Mouse (Mus musculus): Measurements from ENCODE around the gene Cpeb3. TPM values are rescaled to one million over a fixed set of nuclear protein-coding genes. Genes with fewer than 3 reads are reported as not detected.
A peak's percentile ranks its signal among the peaks of the same experiment; 100 is the strongest.
"Not testable (repeated sequence)": the region's sequence is repeated elsewhere in the genome, so short reads cannot be mapped to it uniquely, and the experiment has no call there.

The Cpeb3 gene
- polyA plus RNA-seq, 1 experiment from 2014 or later = 1.2 TPM

DNA sequence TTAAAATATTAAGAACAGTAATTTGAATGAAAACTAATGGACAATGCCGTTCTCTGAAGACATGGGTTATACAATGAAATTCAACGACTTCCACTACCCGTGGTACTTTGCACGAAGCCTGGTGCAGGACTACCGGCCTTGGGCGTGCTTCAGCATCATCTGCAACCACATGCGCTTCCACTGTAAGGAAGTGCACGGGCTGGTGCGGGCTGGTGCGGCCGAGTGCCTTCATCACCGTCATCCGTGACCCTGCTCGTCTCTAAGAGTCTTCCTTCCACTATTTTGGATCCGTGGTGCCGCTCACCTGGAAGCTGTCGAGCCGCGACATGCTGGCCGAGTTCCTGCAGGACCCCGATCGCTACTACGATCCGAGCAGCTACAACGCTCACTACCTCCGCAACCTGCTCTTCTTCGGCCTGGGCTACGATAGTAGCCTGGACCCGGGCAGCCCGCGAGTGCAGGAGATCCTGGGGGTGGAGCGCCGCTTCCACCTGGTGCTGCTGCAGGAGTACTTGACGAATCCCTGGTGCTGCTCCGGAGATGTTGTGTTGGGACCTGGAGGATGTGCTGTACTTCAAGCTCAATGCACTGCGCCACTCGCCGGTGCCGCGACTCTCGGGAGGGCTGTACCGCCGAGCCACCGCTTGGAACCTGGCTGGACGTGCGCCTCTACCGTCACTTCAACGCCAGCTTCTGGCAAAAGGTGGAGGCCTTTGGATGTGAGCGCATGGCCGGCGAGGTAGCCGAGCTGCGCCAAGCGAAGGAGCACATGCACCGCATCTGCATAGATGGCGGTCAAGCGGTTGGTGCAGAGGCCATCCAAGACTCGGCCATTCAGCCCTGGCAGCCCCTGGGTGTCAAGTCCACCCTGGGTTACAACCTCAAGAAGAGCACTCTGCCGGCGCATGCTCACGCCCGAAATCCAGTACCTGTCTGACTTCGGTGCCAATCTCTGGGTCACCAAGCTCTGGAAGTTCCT is 25.4 kb upstream of the Cpeb3 start:
- peaks cover 55% of the 10 kb centered on the region for H3K27me3 ChIP-seq (ENCODE audit: low read depth, poor library complexity, severe bottlenecking)
- no peaks in the 10 kb centered on the region for H3K9me3 ChIP-seq (replicated peaks)
- 0 out of 2 replicates have a peak, but pooled peaks cover under 1% of the 10 kb centered on the region for H3K36me3 ChIP-seq
- 5% methylated on average over 63 of the region's 63 CpGs for WGBS
- H3K27ac ChIP-seq (replicated peaks) = peak overlapping the region; percentile 67
- H3K4me1 ChIP-seq = peaks cover 21% of the 10 kb centered on the region
- peak; percentile 51 for DNase-seq (ENCODE audit: low spot score)
- peak overlapping the region; percentile 61 for H3K4me3 ChIP-seq

DNA sequence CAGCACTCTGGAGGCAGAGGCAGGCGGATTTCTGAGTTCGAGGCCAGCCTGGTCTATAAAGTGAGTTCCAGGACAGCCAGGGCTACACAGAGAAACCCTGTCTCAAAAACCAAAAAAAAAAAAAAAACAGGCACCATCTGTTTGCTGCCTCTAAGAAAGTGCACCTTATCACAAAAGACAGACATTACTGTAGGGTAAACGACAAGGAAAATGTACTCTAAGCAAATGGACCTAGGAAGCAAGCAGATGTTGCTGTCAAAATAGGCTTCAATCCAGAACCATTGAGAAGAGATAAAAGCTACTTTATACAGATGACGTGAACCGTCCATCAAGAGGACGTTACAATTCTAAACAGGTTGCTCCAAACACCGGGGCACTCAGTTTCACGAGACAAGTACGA is 24.2 kb upstream of the Cpeb3 start:
- not testable (repeated sequence) for H3K27ac ChIP-seq (replicated peaks); DNase-seq (ENCODE audit: low spot score); H3K36me3 ChIP-seq; H3K4me3 ChIP-seq; H3K4me1 ChIP-seq; H3K9me3 ChIP-seq (replicated peaks)
- peaks cover 48% of the 10 kb centered on the region for H3K27me3 ChIP-seq (ENCODE audit: low read depth, poor library complexity, severe bottlenecking)
- 86% methylated on average over 9 of the region's 9 CpGs for WGBS

DNA sequence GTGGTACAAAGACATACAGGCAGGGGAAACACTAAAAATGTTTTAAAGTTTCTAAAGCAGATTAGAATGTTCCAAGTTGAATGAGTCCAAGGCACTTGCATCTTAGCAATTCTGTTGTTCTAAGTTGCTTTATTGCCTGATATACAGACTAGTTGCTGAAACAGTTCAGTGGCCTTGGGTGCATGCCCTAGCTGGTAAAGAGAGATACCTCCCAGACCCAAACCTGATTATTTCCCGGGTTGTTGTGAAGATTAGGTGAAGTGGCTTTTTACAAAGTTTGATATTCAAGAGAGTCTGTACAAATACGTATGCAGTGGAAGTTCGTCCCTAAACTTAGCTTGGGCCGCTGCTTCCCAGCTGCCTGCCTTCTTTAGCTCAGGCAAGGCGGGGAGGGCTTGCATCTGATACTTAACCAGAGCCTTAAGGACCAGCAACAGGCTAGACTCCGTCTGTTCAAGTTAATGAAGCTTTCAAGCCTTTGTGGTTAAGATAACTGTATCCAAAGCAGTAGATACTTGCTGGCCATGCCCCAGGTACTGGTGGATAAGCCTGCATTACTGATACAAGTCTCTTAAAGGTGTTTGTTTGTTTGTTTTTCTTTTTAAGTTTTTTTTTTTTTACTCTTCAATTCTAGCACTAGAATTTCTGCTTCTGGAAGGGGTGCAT is 16.9 kb upstream of the Cpeb3 start:
- no peak for DNase-seq (ENCODE audit: low spot score)
- no peaks in the 10 kb centered on the region for H3K4me1 ChIP-seq
- peaks cover 57% of the 10 kb centered on the region for H3K36me3 ChIP-seq
- H3K27me3 ChIP-seq (ENCODE audit: low read depth, poor library complexity, severe bottlenecking) = no peaks in the 10 kb centered on the region
- 83% methylated on average over 6 of the region's 6 CpGs for WGBS
- H3K9me3 ChIP-seq (replicated peaks) = no peaks in the 10 kb centered on the region
- H3K4me3 ChIP-seq = no peak overlapping the region
- H3K27ac ChIP-seq (replicated peaks) = no peak overlapping the region

DNA sequence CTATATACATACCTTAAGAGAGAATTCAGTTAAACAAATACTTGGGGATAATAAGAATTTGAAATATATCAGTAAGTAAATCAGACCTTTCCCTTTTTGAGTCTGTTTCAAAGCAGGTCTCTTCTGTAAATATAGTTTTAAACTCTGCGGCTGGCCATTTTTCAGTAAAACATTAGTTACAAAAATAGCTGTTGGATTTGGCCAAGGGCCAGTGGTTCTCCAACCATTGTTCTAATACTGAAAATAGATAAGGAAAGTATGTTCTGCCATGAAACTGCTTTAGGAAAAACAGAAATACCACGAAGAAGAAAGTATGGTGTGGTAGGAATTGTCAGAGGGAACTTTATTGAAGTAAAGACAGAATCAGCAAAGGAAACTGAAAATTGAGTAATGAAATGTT is 6.3 kb upstream of the Cpeb3 start:
- no peak for DNase-seq (ENCODE audit: low spot score)
- 94% methylated on average over 2 of the region's 2 CpGs for WGBS
- peaks cover 96% of the 10 kb centered on the region for H3K36me3 ChIP-seq
- H3K27ac ChIP-seq (replicated peaks) = no peak overlapping the region
- H3K27me3 ChIP-seq (ENCODE audit: low read depth, poor library complexity, severe bottlenecking) = no peaks in the 10 kb centered on the region
- peaks cover under 1% of the 10 kb centered on the region for H3K4me1 ChIP-seq
- H3K9me3 ChIP-seq (replicated peaks) = no peaks in the 10 kb centered on the region
- H3K4me3 ChIP-seq = no peak overlapping the region

DNA sequence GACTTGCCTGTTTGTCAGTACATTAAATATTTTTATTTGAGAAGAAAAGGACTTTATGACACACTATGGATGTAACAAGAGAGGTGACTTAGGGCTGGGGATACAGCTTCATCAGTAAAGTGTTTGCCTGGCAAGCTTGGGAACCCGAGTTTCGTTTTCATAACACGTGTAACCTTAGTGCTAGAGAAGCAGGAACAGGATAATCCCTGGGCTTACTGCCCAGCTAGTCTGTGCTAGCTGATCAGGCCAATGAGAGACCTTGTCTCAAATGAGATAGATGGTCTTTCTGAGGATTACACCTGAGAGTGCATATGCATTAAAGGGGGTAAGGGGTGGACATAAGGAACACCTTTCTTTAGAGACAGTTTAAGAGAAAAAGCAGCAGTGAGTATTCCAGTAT is 3.0 kb upstream of the Cpeb3 start:
- Histone ChIP-seq H3K27me3 (ENCODE audit: low read depth, poor library complexity, severe bottlenecking) (no peaks in the 10 kb centered on the region), H3K9me3 (replicated peaks) (no peaks in the 10 kb centered on the region), H3K36me3 (peaks cover 68% of the 10 kb centered on the region), H3K4me3 (no peak overlapping the region), H3K4me1 (peaks cover 20% of the 10 kb centered on the region), H3K27ac (replicated peaks) (no peak overlapping the region)
- WGBS = 94% methylated on average over 3 of the region's 3 CpGs
- no peak for DNase-seq (ENCODE audit: low spot score)

DNA sequence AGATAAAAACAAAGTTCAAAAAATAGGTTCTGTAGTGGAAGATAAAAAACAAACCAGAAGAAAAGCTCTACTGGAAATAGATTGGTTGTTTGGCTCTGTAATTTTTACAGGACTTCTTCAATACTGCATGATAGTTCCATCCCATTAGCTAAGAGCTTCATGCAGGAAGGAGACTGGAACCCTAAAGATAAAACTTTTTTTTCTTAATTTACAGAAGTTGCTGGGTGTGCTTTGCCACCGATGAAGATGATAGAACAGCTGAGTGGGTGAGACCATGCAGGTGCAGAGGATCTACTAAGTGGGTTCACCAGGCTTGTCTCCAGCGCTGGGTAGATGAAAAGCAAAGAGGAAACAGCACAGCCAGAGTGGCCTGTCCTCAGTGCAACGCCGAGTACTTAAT is 2.1 kb upstream of the Cpeb3 start:
- no peaks in the 10 kb centered on the region for H3K9me3 ChIP-seq (replicated peaks)
- DNase-seq (ENCODE audit: low spot score) = no peak
- WGBS = 96% methylated on average over 4 of the region's 4 CpGs
- peaks cover 5% of the 10 kb centered on the region; the same call in 1 of the 2 replicates for H3K27me3 ChIP-seq (ENCODE audit: low read depth, poor library complexity, severe bottlenecking)
- peaks cover 25% of the 10 kb centered on the region for H3K4me1 ChIP-seq
- H3K36me3 ChIP-seq = peaks cover 58% of the 10 kb centered on the region
- H3K27ac ChIP-seq (replicated peaks) = no peak overlapping the region
- no peak overlapping the region for H3K4me3 ChIP-seq

DNA sequence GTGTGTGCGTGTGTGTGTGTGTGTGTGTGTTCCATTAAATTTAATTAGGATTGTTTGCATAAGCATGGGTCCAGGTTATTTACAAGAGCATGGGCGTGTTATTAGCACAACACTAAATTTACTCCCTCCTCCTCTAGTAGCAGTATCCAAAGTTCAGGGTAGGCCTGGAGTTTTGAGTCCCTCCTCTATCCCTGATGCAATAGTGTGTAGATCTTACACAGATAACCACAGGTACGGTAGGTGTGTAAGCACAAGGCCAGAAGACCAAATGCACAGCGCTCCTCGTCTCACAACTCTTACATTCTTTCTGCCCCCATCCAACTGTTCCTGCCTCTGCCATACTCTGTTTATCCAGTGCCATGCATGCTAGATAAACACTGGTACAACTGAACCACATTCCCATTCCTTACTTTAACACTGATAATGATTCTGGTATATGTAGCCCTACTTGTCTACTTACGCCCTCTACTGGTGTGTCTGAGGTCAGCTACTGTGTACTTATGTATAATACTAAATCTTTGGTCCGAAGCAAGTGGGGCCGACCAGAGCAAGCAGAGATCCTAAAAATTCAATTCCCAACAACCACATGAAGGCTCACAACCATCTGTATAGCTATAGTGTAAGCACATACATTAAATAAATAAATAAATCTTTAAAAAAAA is 1.2 kb upstream of the Cpeb3 start:
- H3K27me3 ChIP-seq (ENCODE audit: low read depth, poor library complexity, severe bottlenecking) = peaks cover 5% of the 10 kb centered on the region; the same call in 1 of the 2 replicates
- no peak overlapping the region for H3K27ac ChIP-seq (replicated peaks)
- H3K36me3 ChIP-seq = peaks cover 50% of the 10 kb centered on the region
- no peak for DNase-seq (ENCODE audit: low spot score)
- peak overlapping the region; percentile 100 for H3K4me3 ChIP-seq
- peaks cover 25% of the 10 kb centered on the region for H3K4me1 ChIP-seq
- H3K9me3 ChIP-seq (replicated peaks) = no peaks in the 10 kb centered on the region
- WGBS = 93% methylated on average over 8 of the region's 8 CpGs

DNA sequence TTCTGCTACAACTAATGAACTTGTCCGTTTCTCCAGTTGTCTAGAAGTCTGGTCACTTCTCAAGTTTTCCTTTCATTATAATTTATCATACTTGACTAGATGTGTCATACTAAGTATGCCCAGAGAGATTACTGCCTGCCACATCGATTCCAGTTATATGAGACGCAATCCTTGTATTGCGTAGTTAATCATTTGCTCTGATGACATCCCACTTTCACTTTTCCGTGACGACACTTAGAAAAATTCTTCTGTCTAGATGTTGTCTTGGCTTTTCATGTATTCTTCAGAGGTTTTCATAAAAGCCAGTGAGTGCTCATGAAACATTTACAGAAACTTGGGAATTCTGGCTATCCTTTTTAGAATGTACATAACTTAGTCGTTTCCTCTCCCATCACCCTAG is 585 bp upstream of the Cpeb3 start:
- WGBS = 91% methylated on average over 7 of the region's 7 CpGs
- H3K36me3 ChIP-seq = peaks cover 47% of the 10 kb centered on the region
- no peaks in the 10 kb centered on the region for H3K9me3 ChIP-seq (replicated peaks)
- H3K27ac ChIP-seq (replicated peaks) = no peak overlapping the region
- H3K27me3 ChIP-seq (ENCODE audit: low read depth, poor library complexity, severe bottlenecking) = peaks cover 5% of the 10 kb centered on the region; the same call in 1 of the 2 replicates
- H3K4me3 ChIP-seq = peak overlapping the region; percentile 100
- peaks cover 25% of the 10 kb centered on the region for H3K4me1 ChIP-seq
- no peak for DNase-seq (ENCODE audit: low spot score)

DNA sequence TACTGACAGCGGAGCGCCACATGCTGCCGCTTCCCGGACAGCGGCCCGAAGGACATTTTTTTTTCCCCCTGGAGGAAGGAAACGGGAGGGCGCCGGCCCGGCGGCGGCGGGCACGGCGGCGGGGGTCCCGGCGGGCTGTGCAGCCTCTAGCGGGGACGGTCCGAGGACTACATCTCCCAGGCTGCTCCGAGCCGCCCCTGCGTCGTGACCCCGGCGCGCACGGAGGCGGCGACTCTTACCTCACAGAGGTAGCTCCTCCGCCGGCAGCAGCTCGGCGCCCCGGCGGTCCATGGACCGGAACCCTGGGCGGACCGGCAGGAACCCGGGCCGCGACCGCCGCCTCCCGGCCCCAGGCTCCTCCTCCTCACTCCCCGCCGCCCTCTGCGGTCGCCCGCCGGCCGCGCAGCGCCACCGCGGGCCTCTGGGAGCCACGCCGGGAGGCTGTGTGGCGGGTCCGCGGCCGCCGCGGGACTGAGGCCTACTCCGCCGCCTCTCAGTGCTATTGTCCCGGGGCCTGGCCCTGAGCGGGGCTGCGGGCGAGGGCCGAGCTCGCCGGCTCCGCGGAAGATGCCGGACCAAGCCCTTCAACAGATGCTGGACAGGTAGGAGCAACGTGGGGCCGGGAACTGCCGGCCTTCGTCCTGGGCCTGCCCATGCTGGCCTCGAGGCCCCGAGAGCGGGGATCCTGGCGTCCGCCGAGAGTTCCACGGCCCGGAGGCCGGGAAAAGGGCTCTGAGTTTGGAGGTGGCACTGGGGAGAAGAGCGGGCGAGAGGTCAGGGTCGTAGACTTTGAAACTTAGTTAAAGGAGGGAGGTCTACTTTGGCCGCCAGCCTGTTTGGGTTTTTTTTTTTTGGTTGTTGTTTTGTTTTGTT is 862 bp downstream of the Cpeb3 start, which contains the start of gene March5:
March5 (plus strand) TSS at position 241 of the 873 bp plus-strand sequence.
- Histone ChIP-seq H3K9me3 (replicated peaks) (no peaks in the 10 kb centered on the region), H3K27me3 (ENCODE audit: low read depth, poor library complexity, severe bottlenecking) (peaks cover 5% of the 10 kb centered on the region; the same call in 1 of the 2 replicates), H3K4me1 (peaks cover 25% of the 10 kb centered on the region), H3K27ac (replicated peaks) (peak within 1 kb of the TSS; percentile 98), H3K36me3 (peaks cover 33% of the 10 kb centered on the region), H3K4me3 (peak within 1 kb of the TSS; percentile 100)
- DNase-seq (ENCODE audit: low spot score) = peak; percentile 91
- under 1% methylated on average over 84 of the region's 94 CpGs for WGBS

DNA sequence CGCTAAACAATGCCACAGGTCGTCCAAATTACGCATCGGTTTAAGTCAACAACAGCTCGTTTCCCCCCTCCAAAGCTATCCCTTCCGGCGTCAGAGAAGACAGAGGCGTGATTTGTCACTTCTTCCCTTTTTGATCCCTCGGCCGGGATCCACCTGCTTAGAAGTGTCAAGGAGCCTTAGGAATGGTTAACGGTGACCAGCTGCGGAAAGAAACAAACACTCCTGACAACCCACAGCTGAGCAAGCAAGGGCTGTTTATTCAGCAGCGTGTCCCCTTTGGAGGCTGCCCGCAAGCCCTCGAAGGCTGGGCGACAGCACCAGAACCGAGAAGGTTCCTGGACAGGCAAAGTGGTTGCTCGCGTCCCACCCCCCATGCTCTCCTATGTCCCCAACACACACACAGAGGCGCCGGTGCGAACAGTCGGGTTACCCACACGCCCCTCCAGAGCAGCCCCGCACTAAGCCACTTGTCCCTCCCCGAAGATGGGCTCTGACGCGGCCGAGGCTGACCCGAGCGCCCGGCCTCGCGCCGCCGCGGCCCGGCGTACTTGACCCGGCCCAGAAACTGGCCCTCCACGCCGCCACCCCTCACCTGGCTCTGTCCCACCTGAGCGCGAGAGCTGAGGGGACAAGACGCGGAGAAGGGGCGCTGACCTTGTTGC is 1.6 kb downstream of the Cpeb3 start:
- under 1% methylated on average over 47 of the region's 47 CpGs for WGBS
- peaks cover 25% of the 10 kb centered on the region for H3K36me3 ChIP-seq
- H3K4me1 ChIP-seq = peaks cover 25% of the 10 kb centered on the region
- H3K4me3 ChIP-seq = peak overlapping the region; percentile 100
- H3K27ac ChIP-seq (replicated peaks) = peak overlapping the region; percentile 98
- H3K27me3 ChIP-seq (ENCODE audit: low read depth, poor library complexity, severe bottlenecking) = peaks cover 5% of the 10 kb centered on the region; the same call in 1 of the 2 replicates
- DNase-seq (ENCODE audit: low spot score) = no peak
- H3K9me3 ChIP-seq (replicated peaks) = no peaks in the 10 kb centered on the region

DNA sequence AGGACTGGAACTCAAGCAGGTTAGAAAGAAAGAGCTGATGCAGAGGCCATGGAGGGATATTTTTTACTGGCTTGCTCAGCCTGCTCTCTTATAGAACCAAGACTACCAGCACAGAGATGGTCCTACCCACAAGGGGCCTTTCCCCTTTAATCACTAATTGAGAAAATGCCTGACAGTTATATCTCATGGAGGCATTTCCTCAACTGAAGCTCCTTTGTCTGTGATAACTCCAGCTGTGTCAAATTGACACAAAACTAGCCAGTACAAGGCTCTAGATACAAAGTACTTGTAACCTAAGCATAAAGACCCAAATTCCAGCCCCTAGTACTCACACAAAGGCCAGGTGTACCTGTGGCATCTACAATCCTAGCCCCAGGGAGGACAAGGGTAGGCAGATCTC is 3.2 kb downstream of the Cpeb3 start:
- not testable (repeated sequence) for H3K9me3 ChIP-seq (replicated peaks); DNase-seq (ENCODE audit: low spot score); H3K27me3 ChIP-seq (ENCODE audit: low read depth, poor library complexity, severe bottlenecking); H3K27ac ChIP-seq (replicated peaks); H3K4me3 ChIP-seq; H3K36me3 ChIP-seq
- H3K4me1 ChIP-seq = peaks cover 25% of the 10 kb centered on the region
